Mouse (Mus musculus): ENCODE data around the gene Ppp1r36.

GRCm38 (mm10) chr12:76397281-76397680, 20.1 kb upstream of the Ppp1r36 start:
- no peak for TF ChIP-seq CTCF (IDR thresholded peaks at IDR 0.05; ENCODE audit: extremely low read depth, insufficient read depth, low read length)
- TF ChIP-seq POLR2A (IDR thresholded peaks at IDR 0.05; ENCODE audit: extremely low read depth, insufficient read depth, low read length), result no peak
